ENCODE assay signal across 7 mouse cellular contexts in genomic region chr19:23893093-23893889, GRCm38 (mm10).
DNase-seq lines count a peak whose midpoint lies in the region; ATAC-seq lines count a peak whose summit lies in the region.

No protein-coding gene starts in this region.

- peak; percentile 39 for DNase-seq in adrenal gland, adult 2 months
- peak; percentile 63 for DNase-seq in embryonic facial prominence, embryonic 10.5 days (ENCODE audit: low spot score)
- DNase-seq in kidney, adult 11 months, result peak; percentile 8
- peak; percentile 61 for DNase-seq in limb, embryonic 10.5 days (ENCODE audit: low spot score)

- H3K4me2 ChIP-seq in midbrain, embryonic 12.5 days (replicated peaks), result peak overlapping the region; percentile 53
- H3K4me2 ChIP-seq in stomach, embryonic 16.5 days (ENCODE audit: low read depth, low read length), result peak overlapping the region; percentile 64

- peaks cover 4% of the 10 kb centered on the region; the same call in 1 of the 2 replicates for H3K9me3 ChIP-seq in embryonic facial prominence, embryonic 10.5 days
- H3K9me3 ChIP-seq in limb, embryonic 10.5 days (replicated peaks), result no peaks in the 10 kb centered on the region
- no peaks in the 10 kb centered on the region for H3K9me3 ChIP-seq in midbrain, embryonic 12.5 days
- H3K9me3 ChIP-seq in stomach, embryonic 16.5 days (replicated peaks; ENCODE audit: control insufficient read depth, low read length), result no peaks in the 10 kb centered on the region; the same call in 1 of the 2 replicates

- ATAC-seq in granulocyte monocyte progenitor cell, adult 5-6 weeks (replicated peaks; ENCODE audit: poor library complexity, severe bottlenecking), result peak; percentile 27
- peak; percentile 76 for ATAC-seq in midbrain, embryonic 12.5 days (ENCODE audit: low FRiP score, low read depth)
- peak; percentile 61; the same call in 1 of the 2 replicates for ATAC-seq in stomach, embryonic 16.5 days (ENCODE audit: insufficient read depth, low FRiP score)

- 19% methylated on average over 110 of the region's 110 CpGs for WGBS in embryonic facial prominence, embryonic 10.5 days
- WGBS in limb, embryonic 10.5 days, result 18% methylated on average over 110 of the region's 110 CpGs
- 19% methylated on average over 110 of the region's 110 CpGs for WGBS in midbrain, embryonic 12.5 days
- WGBS in stomach, embryonic 16.5 days, result 16% methylated on average over 107 of the region's 110 CpGs

- peak overlapping the region; percentile 53 for H3K4me3 ChIP-seq in embryonic facial prominence, embryonic 10.5 days
- peak overlapping the region; percentile 48 for H3K4me3 ChIP-seq in limb, embryonic 10.5 days
- H3K4me3 ChIP-seq in midbrain, embryonic 12.5 days, result peak overlapping the region; percentile 41
- H3K4me3 ChIP-seq in stomach, embryonic 16.5 days (replicated peaks; ENCODE audit: low read length), result peak overlapping the region; percentile 46

- peaks cover 24% of the 10 kb centered on the region for H3K4me1 ChIP-seq in embryonic facial prominence, embryonic 10.5 days
- H3K4me1 ChIP-seq in limb, embryonic 10.5 days, result peaks cover 28% of the 10 kb centered on the region
- peaks cover 2% of the 10 kb centered on the region for H3K4me1 ChIP-seq in midbrain, embryonic 12.5 days
- H3K4me1 ChIP-seq in stomach, embryonic 16.5 days (ENCODE audit: control insufficient read depth, insufficient read depth, low read length), result no peaks in the 10 kb centered on the region

- H3K27ac ChIP-seq in embryonic facial prominence, embryonic 10.5 days (replicated peaks), result peak overlapping the region; percentile 12; the same call in 1 of the 2 replicates
- H3K27ac ChIP-seq in limb, embryonic 10.5 days, result peak overlapping the region; percentile 38
- no peak overlapping the region for H3K27ac ChIP-seq in midbrain, embryonic 12.5 days (replicated peaks)
- no peak overlapping the region for H3K27ac ChIP-seq in stomach, embryonic 16.5 days (ENCODE audit: low read length)

- no peaks in the 10 kb centered on the region for H3K36me3 ChIP-seq in embryonic facial prominence, embryonic 10.5 days (replicated peaks)
- H3K36me3 ChIP-seq in limb, embryonic 10.5 days, result no peaks in the 10 kb centered on the region
- no peaks in the 10 kb centered on the region for H3K36me3 ChIP-seq in midbrain, embryonic 12.5 days
- no peaks in the 10 kb centered on the region for H3K36me3 ChIP-seq in stomach, embryonic 16.5 days (ENCODE audit: control insufficient read depth, insufficient read depth, low read length)

- H3K27me3 ChIP-seq in embryonic facial prominence, embryonic 10.5 days (replicated peaks; ENCODE audit: low read depth, poor library complexity, severe bottlenecking), result peaks cover 81% of the 10 kb centered on the region
- peaks cover 86% of the 10 kb centered on the region for H3K27me3 ChIP-seq in limb, embryonic 10.5 days (ENCODE audit: low read depth, poor library complexity, severe bottlenecking)
- H3K27me3 ChIP-seq in midbrain, embryonic 12.5 days, result peaks cover 83% of the 10 kb centered on the region
- H3K27me3 ChIP-seq in stomach, embryonic 16.5 days (ENCODE audit: control insufficient read depth, insufficient read depth, low read length), result peaks cover 27% of the 10 kb centered on the region

- 0 out of 2 replicates have a peak overlapping the region, but pooled peaks have one; percentile 20 for H3K9ac ChIP-seq in midbrain, embryonic 12.5 days (replicated peaks)
- peak overlapping the region; percentile 56 for H3K9ac ChIP-seq in stomach, embryonic 16.5 days (ENCODE audit: low read length)

Comparison
In these comparisons a context has a peak if more than half of its experiments do, and no peak if none do; other contexts are left out.
1. DNase-seq: peak in every context shown above with its lines; median percentile 63 in embryonic facial prominence, embryonic 10.5 days; 61 in limb, embryonic 10.5 days; 39 in adrenal gland, adult 2 months; 8 in kidney, adult 11 months.
2. H3K27ac ChIP-seq: peak in embryonic facial prominence, embryonic 10.5 days (single experiment) and limb, embryonic 10.5 days (single experiment); none in midbrain, embryonic 12.5 days (single experiment) and stomach, embryonic 16.5 days (single experiment).
3. Peak in every context shown above with its lines, with median percentiles within 50 percentile points of each other: H3K4me3 ChIP-seq and ATAC-seq.